Mouse (Mus musculus): ENCODE results near the gene Phf19.

Gene Phf19

DNA sequence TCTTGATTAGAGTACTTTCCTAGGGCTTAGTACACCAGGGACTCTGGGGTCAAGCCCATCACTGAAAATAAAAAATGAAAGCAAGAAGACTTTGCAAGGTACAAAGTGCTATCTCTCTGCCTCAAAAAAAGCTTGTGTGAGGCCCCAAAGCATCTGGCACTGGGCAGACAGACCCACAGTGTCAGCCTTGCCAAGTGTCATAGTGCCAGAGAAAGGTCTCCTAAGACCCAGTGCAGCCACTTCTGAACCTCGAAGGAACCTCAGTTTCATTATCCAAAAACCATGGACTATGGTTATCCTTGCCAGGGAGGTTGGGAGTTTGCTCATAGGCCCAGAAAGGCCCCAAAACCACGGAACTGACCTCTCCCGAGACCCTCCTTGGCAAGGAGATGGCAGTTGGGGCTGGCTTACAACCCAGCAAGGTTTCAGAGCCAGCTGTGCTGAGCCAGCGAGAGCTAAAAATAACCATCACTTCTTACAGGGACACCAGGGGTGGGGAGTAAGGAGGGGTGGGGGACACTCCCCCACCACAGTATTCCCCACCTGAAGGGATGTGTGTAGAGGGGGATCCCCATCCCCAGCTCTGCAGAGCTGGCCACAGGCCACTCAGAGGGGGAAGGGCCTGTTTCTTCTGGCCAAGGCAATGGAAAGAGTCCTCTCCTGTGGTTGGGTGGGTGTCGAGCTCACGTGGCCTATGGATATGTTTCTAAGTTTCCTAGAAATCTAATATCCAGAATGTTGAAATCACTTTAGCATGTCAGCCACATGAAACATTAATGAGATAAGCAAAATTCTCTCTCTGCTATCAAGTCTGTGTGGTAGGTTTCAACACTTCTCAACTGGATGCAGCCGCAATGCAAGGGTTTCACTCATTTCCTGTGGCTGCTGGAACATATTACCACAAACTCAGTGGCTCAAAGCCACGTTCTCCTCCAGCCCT is 24.7 kb upstream of the Phf19 start:
- no peak for DNase-seq (ENCODE audit: low read depth, low spot score)

- no peak for DNase-seq (ENCODE audit: low read depth, low spot score)
These were observed 23.6 kb upstream of the Phf19 start for GRCm38 (mm10) chr2:34937460-34937859.

- no peak for DNase-seq (ENCODE audit: low read depth, low spot score)
These were observed 13.5 kb upstream of the Phf19 start for GRCm38 (mm10) chr2:34927320-34927719.

DNA sequence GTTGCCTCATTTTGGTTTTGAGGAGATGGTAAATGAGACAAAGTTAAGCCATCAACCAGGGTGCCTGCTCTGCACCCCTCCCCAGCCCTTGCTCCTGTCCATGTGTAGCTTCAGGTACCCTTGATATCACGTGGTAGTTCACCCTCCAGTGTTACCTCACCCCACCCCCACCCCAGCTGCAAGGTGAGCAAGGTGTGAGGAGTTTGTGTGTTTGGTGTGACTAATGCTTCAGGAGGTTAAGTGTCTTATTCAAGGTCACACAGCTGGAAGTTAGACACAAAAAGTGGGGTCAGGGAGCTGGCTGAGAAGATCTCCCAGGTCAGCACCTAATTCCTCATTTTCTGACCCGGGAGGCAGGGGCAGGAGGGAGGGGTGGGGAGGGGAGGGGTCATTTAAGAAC is 8.9 kb upstream of the Phf19 start:
- DNase-seq (ENCODE audit: low read depth, low spot score) = no peak

- DNase-seq (ENCODE audit: low read depth, low spot score) = no peak
These were observed 6.3 kb upstream of the Phf19 start for GRCm38 (mm10) chr2:34920144-34920543.

DNA sequence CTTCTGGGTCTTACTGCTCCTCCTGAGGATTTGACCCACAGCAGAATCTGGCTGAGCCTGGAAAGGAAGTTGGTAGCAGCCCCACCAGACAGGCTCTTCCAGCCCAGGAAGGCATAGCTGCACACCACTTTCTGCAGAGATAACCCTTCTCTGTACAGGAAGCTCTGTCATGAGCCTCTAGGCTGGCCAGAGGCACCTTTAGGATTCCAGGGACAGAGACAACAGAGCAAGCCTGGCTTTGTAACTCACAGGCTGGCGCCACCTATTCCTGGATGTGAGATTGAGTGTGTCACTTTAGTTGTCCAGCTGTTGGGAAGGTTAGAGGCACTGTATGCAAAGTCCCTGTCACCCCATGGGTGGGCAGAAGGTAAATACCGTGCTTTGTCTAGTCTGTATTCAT is 1.3 kb upstream of the Phf19 start:
- DNase-seq (ENCODE audit: low read depth, low spot score) = no peak

DNA sequence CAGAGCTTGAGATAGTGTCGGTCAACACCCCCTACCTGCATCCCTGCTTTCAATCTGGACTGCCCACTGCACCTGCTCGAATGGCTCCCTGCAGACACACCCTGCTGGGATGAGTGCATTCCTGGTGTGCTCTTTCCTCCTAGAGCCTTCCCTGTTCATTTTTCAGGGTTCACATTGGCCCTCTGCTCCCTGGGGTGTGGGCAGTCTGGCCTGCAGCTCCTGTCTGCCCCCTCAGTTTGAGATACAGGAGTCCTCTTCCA is 927 bp upstream of the Phf19 start:
- no peak for DNase-seq (ENCODE audit: low read depth, low spot score)

DNA sequence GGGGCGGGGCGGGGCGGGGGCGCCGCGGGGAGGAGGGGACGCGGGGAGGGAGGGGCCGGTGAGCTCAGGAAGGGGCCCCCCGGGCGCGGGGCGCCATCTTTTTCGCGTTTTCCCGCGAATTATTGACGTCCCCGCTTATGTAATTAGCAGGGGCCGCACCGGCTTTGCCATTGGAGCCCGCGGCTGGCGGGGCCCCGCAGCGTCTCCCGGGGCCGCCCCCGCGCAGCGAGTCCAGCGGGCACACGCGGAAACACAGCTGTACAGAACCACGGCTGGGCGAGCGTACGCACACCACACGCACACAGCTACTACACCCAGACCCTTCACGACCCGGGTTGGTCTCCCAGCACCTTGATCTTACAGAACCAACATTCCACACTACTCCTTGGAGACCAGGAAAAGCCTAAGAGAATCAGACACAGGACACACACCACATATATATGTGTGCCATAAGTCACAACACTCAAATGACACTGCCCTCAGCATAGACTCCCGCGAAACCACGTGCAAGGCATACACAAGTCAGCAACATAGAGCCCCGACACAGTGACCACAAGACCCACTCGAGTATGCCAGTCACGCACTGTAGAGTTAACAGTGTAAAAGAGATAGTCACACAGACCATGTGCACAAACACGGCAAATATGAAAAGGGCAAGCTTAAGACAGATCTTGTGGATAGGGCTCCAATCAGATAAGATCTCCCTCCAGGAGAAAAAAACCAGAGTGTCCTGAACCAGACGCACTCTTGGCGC is 420 bp upstream of the Phf19 start:
- DNase-seq (ENCODE audit: low read depth, low spot score) = no peak

DNA sequence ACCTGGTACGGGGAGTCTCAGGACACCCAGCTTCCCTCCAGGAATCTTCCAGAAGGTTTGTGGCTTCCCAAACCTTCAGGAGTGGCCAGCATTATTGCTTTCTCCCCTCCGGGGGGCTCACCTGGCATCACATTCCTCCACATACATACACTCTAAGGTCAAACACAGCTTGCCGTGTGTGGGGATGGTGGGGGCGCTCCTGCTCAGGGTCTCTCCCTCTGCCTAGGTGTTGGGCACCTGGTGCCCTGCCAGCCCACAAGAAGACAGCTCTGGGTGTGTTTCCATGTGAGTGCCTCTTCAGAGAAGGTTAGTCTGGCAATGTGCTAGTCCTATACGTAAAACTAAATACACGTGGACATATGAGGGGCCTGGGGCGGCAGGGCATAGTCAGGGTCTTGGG is 1.2 kb downstream of the Phf19 start:
- DNase-seq (ENCODE audit: low read depth, low spot score) = no peak

DNA sequence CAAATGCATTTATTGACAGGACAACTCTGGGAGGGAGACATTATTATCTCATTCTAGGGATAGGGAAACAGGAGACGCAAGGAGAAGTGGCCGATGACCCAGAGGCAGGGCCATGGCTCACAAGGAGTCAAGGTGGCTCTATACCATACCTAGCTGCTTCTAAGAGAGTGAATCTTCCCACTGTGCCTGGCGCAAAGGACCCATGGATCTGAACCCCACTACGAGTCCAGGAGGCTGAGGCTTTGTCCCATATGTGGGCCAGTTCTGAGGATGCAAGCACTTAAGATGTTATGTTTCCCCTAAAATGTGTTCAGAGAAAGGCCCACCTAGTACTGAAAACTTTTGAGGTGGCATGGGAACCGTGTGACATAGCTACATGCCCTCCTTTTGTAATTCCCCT is 2.0 kb downstream of the Phf19 start:
- DNase-seq (ENCODE audit: low read depth, low spot score) = no peak

DNA sequence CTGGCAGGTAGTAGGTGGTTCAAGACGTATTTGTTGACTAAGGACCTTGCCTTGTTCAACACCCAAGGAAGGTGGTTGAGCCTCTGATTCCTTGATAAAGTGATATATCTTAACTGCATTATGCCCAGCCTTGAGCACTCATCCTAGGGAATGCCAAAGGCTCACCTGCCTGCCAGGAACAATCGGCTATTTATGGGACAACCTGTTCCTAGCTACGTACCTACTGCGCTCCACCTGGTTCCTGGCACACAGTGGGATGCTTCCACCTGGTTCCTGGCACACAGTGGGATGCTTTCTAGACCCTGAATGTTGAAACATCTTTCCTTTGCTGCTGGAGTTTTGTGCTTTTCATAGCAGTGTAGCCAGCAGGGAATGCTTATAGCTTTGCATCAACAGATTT is 4.1 kb downstream of the Phf19 start:
- DNase-seq (ENCODE audit: low read depth, low spot score) = no peak

- DNase-seq (ENCODE audit: low read depth, low spot score) = no peak
These were observed 6.8 kb downstream of the Phf19 start for GRCm38 (mm10) chr2:34906861-34907604.

- no peak for DNase-seq (ENCODE audit: low read depth, low spot score)
These were observed 7.4 kb downstream of the Phf19 start for GRCm38 (mm10) chr2:34906426-34906825.

DNA sequence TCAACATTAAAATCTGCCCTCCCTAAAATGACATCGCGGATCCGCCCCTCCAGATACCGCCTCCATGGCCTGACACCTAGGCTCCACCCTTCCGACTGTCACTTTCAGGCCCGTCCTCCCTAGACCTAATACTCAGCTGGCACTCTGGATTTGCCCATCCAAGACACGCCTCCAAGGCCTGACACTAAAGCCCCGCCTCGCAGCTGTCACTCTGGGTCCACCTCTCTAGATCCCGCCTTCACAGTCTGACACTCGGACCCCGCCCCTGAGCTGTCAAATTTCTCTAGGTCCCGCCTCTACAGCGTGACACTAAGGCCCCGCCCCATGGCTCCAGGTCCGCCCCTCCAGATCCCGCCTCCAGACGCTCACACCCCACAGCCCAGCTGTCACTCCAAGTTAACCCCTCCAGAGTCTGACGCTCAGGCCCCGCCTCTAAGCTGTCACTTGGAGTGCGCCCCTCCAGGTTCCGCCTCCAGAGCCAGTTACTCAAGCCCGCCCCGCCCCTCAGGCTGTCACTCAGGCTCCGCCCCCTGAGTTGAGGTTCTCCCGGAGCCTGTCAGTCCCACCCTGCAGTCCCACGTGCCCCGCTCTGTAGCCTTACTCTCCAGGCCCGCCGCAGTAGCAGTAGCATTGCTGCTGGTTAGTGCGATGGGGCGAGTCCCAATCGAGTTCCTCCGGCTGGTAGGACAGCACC is 8.8 kb downstream of the Phf19 start:
- peak; percentile 95 for DNase-seq (ENCODE audit: low read depth, low spot score)

DNA sequence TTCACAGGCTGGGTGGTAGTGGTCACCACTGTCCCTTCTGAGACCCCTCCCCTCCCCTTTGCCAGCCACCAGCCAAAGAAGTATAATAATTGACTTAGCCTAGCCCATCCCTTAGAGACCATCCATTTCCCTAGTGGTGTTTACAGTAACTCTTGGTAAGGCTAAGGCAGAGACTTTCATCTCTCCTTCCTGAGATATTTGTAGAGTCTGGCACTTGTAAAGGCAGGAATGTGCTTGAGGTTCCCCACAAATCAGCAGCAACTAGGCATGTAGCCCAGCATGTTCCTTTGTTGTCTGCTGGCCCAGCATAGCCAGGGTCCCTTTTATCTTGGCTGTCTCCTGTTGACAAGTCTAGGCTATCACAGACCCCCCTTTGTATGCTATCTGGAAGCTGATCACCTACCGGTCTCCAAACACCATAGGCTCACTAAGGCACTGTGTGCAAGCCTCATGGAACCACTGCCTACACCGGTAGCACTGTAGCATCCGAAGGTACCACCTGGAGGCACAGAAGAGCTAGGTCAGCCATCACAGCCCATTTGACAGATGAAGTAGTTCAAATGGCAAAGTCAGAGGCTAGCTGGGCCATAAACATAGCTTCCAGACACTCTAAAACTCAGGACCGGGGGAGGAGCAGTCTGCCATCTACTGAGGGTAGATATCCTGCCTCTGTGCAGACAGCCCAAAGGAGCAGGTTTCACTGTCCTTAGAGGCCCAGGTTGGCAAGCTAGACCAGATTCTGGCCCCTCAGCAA is 10.0 kb downstream of the Phf19 start:
- no peak for DNase-seq (ENCODE audit: low read depth, low spot score)

- no peak for DNase-seq (ENCODE audit: low read depth, low spot score)
These were observed 10.6 kb downstream of the Phf19 start for GRCm38 (mm10) chr2:34903191-34903590.

DNA sequence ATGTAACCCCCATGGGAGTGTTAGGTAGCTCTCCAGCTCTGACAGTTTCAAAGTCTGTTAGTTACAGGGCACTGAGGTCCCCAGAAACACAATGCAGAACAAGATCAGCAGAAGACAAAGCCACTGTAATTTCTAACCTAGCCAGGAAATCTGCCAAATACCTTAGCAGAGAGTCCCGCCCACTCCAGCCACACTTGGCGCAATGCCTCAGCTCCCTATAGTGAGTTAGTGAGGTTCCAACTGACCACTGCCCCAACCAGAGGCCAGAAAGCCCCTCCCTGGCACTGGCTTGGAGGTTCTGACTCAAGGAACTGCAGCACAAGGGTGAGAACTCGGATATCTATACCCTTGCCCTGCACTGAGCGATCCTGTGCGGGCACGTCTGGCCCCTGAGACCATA is 11.1 kb downstream of the Phf19 start:
- no peak for DNase-seq (ENCODE audit: low read depth, low spot score)

GRCm38 (mm10) chr2:34901726-34902125 is 12.1 kb downstream of the Phf19 start:
- no peak for DNase-seq (ENCODE audit: low read depth, low spot score)

DNA sequence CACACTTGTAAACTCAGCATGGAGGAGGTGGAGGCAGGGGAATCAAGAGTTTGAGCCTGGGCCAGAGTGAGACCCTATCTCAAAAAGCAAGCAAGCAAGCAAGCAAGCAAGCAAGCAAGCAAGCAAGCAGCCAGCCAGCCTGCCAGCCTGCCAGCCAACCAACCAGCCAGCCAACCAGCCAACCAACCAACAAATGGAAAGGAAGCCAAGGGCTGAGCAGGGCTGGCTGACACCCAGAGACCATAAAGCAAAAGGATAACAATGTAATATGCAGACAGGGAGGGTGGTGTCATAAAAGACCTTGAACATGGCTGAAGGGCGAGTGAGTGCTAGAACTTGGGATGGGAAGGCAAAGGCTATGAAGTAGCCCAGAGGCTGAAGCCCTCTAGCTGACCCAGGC is 13.4 kb downstream of the Phf19 start:
- DNase-seq (ENCODE audit: low read depth, low spot score) = no peak

- no peak for DNase-seq (ENCODE audit: low read depth, low spot score)
These were observed 14.1 kb downstream of the Phf19 start for GRCm38 (mm10) chr2:34899682-34900081.

- no peak for DNase-seq (ENCODE audit: low read depth, low spot score)
These were observed 16.0 kb downstream of the Phf19 start for GRCm38 (mm10) chr2:34897820-34898219.

Measured in embryo, embryonic 11.5 days (tissue).